Mouse (Mus musculus) Patski (cell line): ENCODE measurements around the gene Elavl1. TPM values are rescaled to one million over a fixed set of nuclear protein-coding genes. Genes with fewer than 3 reads are reported as not detected.

Source experiments
- ATAC-seq: fragments of 100-300 bp; one replicate; pipeline ENCODE4 v1.8.0; 2021
- CTCF ChIA-PET: fragments of 350-600 bp; sonication (Branson Sonifier 250); formaldehyde crosslinking; loops from one replicate; lab custom pipeline; 2022; ENCODE audit warnings: inconsistent platforms; lab: Charles Lee
- POLR2A ChIA-PET: fragments of 350-600 bp; sonication (Branson Sonifier 250); formaldehyde crosslinking; loops from one replicate; lab custom pipeline; 2022; ENCODE audit warnings: antibody characterized with exemption, inconsistent platforms; lab: Charles Lee
- DNase-seq: peaks from one replicate; pipeline ENCODE4 v3.0.0-alpha.2; 2011; ENCODE audit warnings: low read depth, low spot score
- H3K27me3 ChIP-seq: fragments of 371-371 bp; one replicate; pipeline ENCODE4 v1.5.1; 2021
- CTCF ChIP-seq: fragments of 100-300 bp; IDR thresholded peaks from one replicate; pipeline ENCODE4 v1.5.1; 2021
- in situ Hi-C: fragments of 300-500 bp; cut with MboI; formaldehyde crosslinking; loops from 3 replicates; pipeline ENCODE4 v1.11.1; 2018; ENCODE audit warnings: low pct_unique_long_range_greater_than_20kb, mixed read lengths
- polyA plus RNA-seq: library from polyadenylated mRNA; unstranded; gene quantifications from one replicate; pipeline ENCODE4 v1.2.3, GENCODE M21; 2021

Elavl1 gene
- 66.1 TPM for polyA plus RNA-seq

DNA sequence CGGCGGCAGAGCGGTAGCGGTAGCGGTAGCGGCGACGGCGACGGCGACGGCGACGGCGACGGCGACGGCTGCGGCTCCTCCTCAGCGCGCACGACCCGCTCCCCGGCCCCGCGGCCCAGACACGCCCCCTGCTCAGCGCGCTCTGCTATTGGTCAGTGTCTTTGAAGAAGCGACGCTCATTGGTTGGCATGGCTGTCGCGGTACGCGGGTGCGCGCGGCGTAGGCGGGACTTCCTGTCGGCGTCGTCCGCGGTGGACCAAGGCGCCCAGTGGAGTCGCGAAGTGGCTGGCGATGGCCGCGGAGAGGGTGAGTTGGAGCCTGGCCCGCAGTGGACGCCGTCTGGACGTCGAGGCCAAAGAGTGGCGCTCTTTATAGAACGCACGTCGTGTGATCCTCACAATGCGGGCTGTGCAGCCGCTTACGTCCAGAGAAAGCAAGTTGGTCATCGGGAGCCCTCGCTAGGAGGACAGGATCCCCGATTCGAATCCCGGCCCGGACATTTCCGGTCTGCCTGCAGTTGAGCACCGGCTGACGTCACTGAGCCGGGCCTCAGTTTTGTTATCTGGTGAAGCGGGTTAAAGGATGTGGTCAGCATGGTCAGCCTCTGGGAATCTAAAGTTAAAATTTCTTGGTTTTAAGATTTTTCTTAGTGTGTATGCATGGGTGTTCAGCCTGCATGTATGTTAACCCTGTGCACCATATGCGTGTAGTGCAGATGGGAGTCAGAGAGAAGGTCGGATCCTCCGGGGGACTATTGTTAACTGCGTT, at the start of gene Elavl1, which contains the start of gene Ccl25:
Elavl1 (minus strand) TSS at position 431 of the 768 bp plus-strand sequence.
Ccl25 (plus strand) TSS at position 228 of the 768 bp plus-strand sequence.
- TF ChIP-seq CTCF = no peak
- DNase-seq = peak; percentile 80
- ATAC-seq = peak; percentile 95
- no peaks in the 10 kb centered on the region for H3K27me3 ChIP-seq
- ChIA-PET POLR2A (no interaction called here), CTCF (no interaction called here)
- in situ Hi-C loops = loop anchor here (5.0 kb wide), 1 partner anchor 48 kb away; the partner anchor contains the start of gene Timm44

DNA sequence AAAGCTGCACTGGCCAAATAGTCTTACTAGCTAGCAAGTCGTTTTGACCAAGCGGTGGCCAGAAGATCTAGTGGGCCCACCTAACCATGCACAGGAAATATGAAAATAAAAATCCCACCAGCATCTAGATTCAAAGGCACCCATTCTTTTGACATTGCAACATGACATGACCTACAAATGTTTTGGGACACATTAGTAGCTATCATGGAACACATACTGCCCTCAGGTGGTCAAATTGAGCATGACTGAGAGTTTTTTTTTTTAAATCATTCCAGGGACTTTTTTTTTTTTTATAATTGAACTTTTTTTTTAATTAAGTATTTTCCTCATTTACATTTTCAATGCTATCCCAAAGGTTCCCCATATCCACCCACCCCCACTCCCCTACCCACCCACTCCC, 47.4 kb upstream of the Elavl1 start:
- DNase-seq = no peak
- H3K27me3 ChIP-seq = no peaks in the 10 kb centered on the region
- CTCF ChIA-PET = interaction anchor here (0.7 to 2.0 kb wide), 9 partner anchors 12 to 185 kb away, joined by 3 to 10 read pairs (median 4); no protein-coding TSS in a partner anchor
- TF ChIP-seq CTCF = peak; percentile 45
- in situ Hi-C loops = loop anchor here (5.0 to 25.0 kb wide), 4 partner anchors 120 to 660 kb away; partner anchors contain the start of genes Clec4g and Snapc2
- POLR2A ChIA-PET = no interaction called here
- ATAC-seq = no peak

DNA sequence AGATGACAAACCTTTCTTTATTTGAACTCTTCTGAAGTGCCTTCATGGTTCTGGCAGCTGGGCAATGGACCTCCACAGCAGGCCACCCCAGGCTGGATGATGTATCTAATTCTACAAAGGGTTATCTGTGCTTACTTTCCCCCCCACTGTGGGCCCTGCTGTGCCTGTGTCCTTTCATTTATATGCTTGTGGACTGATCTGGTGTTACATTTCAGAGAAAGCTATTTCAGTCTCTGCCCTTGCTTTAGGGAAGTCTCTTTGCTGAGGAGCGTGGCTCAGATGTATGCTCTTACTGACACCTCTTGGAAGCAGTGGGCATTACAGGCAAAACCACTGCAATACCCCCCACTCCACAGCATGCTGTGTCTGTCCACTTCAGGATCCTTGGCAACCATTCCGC, 44.9 kb upstream of the Elavl1 start:
- CTCF ChIA-PET = interaction anchor here (0.6 to 1.5 kb wide), 4 partner anchors 18 to 230 kb away, joined by 3 to 4 read pairs (median 3); no protein-coding TSS in a partner anchor
- peak; percentile 68 for TF ChIP-seq CTCF
- POLR2A ChIA-PET = interaction anchor here (0.6 kb wide), 1 partner anchor 121 kb away, joined by 3 read pairs; no protein-coding TSS in a partner anchor
- in situ Hi-C loops = loop anchor here (5.0 to 25.0 kb wide), 4 partner anchors 118 to 658 kb away; partner anchors contain the start of genes Clec4g and Snapc2
- DNase-seq (no peak), ATAC-seq (peak; percentile 65)
- no peaks in the 10 kb centered on the region for H3K27me3 ChIP-seq

DNA sequence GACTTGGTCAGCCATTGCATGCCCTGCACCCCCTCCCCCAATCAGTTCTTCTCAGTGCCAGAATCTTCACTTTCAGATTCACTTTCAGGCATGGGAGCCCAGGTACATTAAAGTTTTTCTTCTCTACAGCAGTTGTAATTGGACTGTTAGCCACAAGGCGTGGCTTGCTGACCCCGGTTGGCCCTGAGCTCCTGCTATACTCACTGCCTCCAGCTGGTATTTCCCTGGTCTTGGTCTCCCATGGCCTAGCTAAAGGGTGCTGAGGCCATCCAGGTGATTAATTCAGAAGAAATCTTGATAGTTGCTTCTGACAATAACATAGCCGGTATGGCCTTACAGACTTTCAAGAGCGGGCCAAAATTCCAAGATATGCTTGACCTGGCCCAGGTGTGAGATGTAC, 43.3 kb upstream of the Elavl1 start:
- no peak for TF ChIP-seq CTCF
- no peak for DNase-seq
- CTCF ChIA-PET = no interaction called here
- no peaks in the 10 kb centered on the region for H3K27me3 ChIP-seq
- ATAC-seq = no peak
- in situ Hi-C loops = loop anchor here (25.0 kb wide), 1 partner anchor 656 kb away; the partner anchor contains the start of gene Clec4g
- POLR2A ChIA-PET = no interaction called here

DNA sequence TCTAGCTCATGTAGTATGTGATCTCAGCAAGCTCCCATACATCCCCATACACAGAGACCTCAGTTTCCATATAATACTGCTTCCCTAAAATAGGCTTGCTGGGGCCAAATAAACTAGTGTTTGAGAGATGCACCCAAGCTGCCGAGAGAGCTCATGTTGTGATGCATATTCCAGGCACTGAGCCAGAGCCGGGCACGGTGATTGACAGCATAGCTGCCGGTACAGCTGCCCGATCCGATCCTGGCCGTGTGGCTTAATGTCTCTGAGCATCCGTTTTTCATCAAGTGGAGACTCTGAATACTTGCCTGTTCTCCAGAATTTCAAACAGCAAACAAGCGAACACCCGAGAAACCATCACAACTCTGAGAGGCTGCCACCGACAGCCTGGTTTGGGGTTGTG, 42.6 kb upstream of the Elavl1 start:
- CTCF ChIA-PET = no interaction called here
- in situ Hi-C loops = loop anchor here (25.0 kb wide), 1 partner anchor 656 kb away; the partner anchor contains the start of gene Clec4g
- ATAC-seq = no peak
- no peaks in the 10 kb centered on the region for H3K27me3 ChIP-seq
- DNase-seq = no peak
- no peak for TF ChIP-seq CTCF
- POLR2A ChIA-PET = no interaction called here

DNA sequence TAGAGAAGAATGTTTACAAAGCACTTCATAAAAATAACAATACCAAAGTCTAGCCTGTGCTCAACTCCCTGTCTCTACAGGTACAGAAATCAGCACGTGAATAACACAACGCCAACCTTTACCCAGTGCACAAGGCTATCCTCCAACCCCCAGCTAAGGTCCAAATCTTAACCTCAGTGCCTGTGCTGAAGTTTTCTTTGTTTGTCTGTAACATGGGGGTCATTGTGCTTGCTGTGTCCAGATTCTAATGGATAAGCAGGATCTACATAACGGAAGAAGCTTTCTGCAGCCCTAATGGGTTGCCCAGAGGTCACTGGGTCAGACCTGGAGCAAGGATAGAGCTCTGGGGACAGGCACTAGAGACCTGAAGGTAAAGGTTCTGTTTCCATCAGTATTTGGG, 41.0 kb upstream of the Elavl1 start:
- in situ Hi-C loops = loop anchor here (25.0 kb wide), 1 partner anchor 654 kb away; the partner anchor contains the start of gene Clec4g
- DNase-seq = no peak
- POLR2A ChIA-PET = no interaction called here

DNA sequence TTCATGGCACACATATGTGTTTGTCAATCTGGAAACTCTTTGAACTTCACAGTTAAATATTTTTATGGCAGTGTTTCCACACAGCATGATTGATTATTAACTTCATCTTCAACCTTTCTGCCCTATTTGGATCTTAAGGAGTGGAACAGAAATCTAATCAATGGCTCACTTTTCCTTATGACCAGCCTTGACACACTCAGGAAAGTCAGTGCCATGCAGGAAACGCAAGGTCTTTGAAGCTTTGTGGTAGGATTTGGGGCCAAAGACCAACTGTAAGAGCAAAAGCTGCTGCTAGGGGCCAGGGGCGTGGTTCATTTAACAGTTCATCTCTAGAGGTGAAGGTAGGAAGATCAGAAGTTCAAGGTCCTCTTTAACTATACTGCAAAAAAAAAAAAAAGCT, 35.7 kb upstream of the Elavl1 start:
- no peak for TF ChIP-seq CTCF
- ATAC-seq (no peak), DNase-seq (no peak)
- POLR2A ChIA-PET = no interaction called here
- H3K27me3 ChIP-seq = no peaks in the 10 kb centered on the region
- in situ Hi-C loops = loop anchor here (25.0 kb wide), 1 partner anchor 649 kb away; the partner anchor contains the start of gene Clec4g
- CTCF ChIA-PET = no interaction called here

More for the DNA sequence above, 41.0 kb upstream of the Elavl1 start:
- ATAC-seq = no peak
- H3K27me3 ChIP-seq = no peaks in the 10 kb centered on the region
- TF ChIP-seq CTCF = no peak
- CTCF ChIA-PET = no interaction called here

DNA sequence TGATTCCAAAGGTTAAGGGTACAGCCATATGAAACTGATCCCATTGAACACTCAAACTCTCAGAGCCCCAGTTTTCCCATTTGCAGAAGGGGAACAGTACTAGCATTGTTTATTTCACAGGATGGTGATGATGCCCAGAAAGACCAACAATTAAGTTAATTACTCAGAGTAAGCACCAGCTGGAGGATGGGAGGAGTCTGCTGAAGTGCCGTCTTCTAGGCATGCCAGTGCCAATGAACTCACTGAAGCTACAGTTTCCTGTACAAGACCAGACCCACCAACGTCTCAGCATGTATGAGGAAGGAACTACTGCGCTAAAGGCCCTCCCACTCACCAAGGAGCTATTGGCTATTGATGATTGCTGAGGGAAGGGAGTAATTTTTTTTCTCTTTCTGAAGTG, 34.1 kb upstream of the Elavl1 start:
- POLR2A ChIA-PET = no interaction called here
- in situ Hi-C loops = loop anchor here (25.0 kb wide), 1 partner anchor 647 kb away; the partner anchor contains the start of gene Clec4g
- H3K27me3 ChIP-seq = no peaks in the 10 kb centered on the region
- DNase-seq (no peak), ATAC-seq (no peak)
- TF ChIP-seq CTCF = no peak
- CTCF ChIA-PET = no interaction called here

DNA sequence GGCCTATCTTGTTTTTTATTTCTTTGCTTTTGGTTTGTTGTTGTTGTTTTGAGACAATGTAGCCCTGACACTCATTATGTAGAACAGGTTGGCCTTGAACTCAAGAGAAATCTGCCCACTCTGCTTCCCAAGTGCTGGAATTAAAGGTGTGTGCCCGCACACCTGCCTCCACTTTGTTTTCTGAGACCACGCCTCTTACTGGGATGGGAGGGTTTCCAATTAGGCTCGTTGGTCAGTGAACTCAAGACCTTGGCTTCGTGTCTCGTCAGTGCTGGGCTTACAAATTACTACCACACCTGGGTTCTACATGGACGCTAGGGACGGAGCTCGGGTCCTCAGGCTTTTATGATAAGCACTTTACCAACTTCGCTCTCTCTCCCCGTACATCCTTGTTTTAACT, 30.2 kb upstream of the Elavl1 start:
- ATAC-seq = no peak
- ChIA-PET CTCF (interaction anchor here (0.7 to 1.3 kb wide), 2 partner anchors 18 to 33 kb away, joined by 3 read pairs; no protein-coding TSS in a partner anchor), POLR2A (no interaction called here)
- no peak for DNase-seq
- TF ChIP-seq CTCF = no peak
- in situ Hi-C loops = loop anchor here (25.0 kb wide), 1 partner anchor 643 kb away; the partner anchor contains the start of gene Clec4g
- H3K27me3 ChIP-seq = no peaks in the 10 kb centered on the region

DNA sequence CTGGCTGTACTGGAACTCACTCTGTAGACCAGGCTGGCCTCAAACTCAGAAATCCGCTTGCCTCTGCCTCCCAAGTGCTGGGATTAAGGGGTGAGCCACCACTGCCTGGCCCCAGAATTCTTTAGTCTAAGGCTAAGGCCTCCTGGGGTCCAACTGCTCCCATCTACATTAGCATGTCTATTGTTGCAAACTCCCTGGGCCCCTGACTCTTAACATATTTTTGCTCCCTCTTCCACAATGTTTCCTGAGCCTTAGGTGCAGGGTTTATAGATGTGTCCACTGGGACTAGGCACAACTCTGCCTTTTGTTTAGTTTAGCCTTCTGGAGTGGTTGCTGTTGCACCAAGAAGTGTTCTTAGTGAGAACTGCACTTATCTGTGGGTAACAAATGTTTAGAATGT, 29.3 kb upstream of the Elavl1 start:
- TF ChIP-seq CTCF = no peak
- in situ Hi-C loops = loop anchor here (5.0 to 25.0 kb wide), 2 partner anchors 48 to 642 kb away; partner anchors contain the start of gene Clec4g
- POLR2A ChIA-PET = no interaction called here
- CTCF ChIA-PET = interaction anchor here (1.4 kb wide), 1 partner anchor 11 kb away, joined by 3 read pairs; no protein-coding TSS in a partner anchor
- no peaks in the 10 kb centered on the region for H3K27me3 ChIP-seq
- DNase-seq (no peak), ATAC-seq (no peak)
